Mouse (Mus musculus) spleen, adult 2 months (tissue): ENCODE measurements at regions not wholly inside any gene's neighbourhood (a gene's known extent, or its start where the extent isn't known, plus 50 kb on each side); places are given as distances from the start of the nearest gene placed in this dataset.
A peak's percentile ranks its signal among the peaks of the same experiment; 100 is the strongest.

Experiments
- DNase-seq, 2 experiments: peaks; one replicate each; pipeline versions ENCODE4 v3.0.0 to v3.0.0-alpha.2; 2012 to 2021; ENCODE audit warnings: low spot score in 2 of 2, low read depth in 1 of 2
- H3K27ac ChIP-seq: fragments of 200-500 bp; 2 replicates; pipeline ENCODE4 v1.5.1; 2012; ENCODE audit warnings: low read length, inconsistent platforms; ENCODE audit not compliant: insufficient read depth
- H3K27me3 ChIP-seq: fragments of 200-500 bp; 2 replicates; pipeline ENCODE4 v1.6.1; 2012; ENCODE audit warnings: mild to moderate bottlenecking, moderate library complexity, low read length, inconsistent platforms; ENCODE audit not compliant: control insufficient read depth, insufficient read depth
- H3K36me3 ChIP-seq: fragments of 200-500 bp; 2 replicates; pipeline ENCODE4 v1.6.1; 2012; ENCODE audit warnings: mild to moderate bottlenecking, low read length, inconsistent platforms; ENCODE audit not compliant: control insufficient read depth, insufficient read depth
- H3K4me1 ChIP-seq: fragments of 200-500 bp; 2 replicates; pipeline ENCODE4 v1.6.1; 2011; ENCODE audit warnings: inconsistent platforms; ENCODE audit not compliant: control insufficient read depth, insufficient read depth, insufficient read length
- H3K4me3 ChIP-seq: fragments of 200-500 bp; 2 replicates; pipeline ENCODE4 v1.5.1; 2011; ENCODE audit warnings: mild to moderate bottlenecking, inconsistent platforms; ENCODE audit not compliant: insufficient read depth, insufficient read length; ENCODE audit errors: extremely low read depth
- CTCF ChIP-seq: fragments of 200-500 bp; IDR thresholded peaks from 2 replicates; pipeline ENCODE4 v1.5.1; 2011; ENCODE audit warnings: mild to moderate bottlenecking, inconsistent platforms; ENCODE audit not compliant: insufficient read depth, insufficient read length, insufficient replicate concordance; ENCODE audit errors: extremely low read depth
- POLR2A ChIP-seq: fragments of 200-500 bp; IDR thresholded peaks from 2 replicates; pipeline ENCODE4 v1.6.1; 2011; ENCODE audit warnings: low read depth, low read length, inconsistent platforms
- WGBS: fragments of 180-500 bp; shearing (Covaris S2); methylation state at CpG from one replicate; pipeline ENCODE4 v1.1.7; 2018; 5-methylcytosine and 5-hydroxymethylcytosine counted together

DNA sequence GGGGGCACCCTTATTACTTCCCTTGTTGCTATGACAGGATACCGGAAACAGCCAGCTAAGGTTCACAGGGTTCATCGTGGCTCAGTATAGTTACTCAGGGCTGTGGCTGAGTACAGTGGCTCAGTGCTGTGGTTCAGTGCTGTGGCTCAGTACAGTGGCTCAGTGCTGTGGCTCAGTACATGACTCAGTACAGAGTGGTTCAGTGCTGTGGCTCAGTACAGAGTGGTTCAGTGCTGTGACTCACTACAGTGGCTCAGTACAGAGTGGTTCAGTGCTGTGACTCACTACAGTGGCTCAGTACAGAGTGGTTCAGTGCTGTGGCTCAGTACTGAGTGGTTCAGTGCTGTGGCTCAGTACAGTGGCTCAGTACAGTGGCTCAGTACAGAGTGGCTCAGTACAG is 78.6 kb upstream of the Zfp423 start:
- Histone ChIP-seq H3K36me3 (no peaks in the 10 kb centered on the region), H3K4me3 (no peak overlapping the region), H3K27me3 (no peaks in the 10 kb centered on the region), H3K4me1 (no peaks in the 10 kb centered on the region), H3K27ac (no peak overlapping the region)
- 70% methylated on average over 2 of the region's 2 CpGs for whole genome bisulfite sequencing
- TF ChIP-seq POLR2A, result no peak
- no peak for TF ChIP-seq CTCF
- DNase-seq, result no peak

DNA sequence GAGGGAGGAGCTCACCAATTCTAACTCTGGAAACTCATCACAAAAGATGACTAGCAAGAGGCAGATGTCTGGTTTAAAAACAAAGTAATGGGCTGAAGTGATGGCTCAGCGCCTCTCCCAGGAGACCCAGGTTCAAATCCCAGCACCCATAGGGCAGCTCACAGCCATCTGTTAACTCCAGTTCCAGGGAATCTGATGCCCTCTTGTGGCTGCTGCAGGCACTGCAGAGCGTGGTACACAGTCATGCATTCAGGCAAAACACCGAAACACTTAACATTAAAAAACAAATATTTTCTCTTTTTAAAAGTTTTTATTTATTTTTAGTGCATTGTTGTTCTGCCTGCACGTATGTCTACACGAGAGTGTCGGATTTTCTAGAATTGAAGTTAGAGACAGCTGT is 73.7 kb upstream of the Zfp423 start:
- H3K36me3 ChIP-seq, result no peaks in the 10 kb centered on the region
- peak; percentile 19; the same call in 1 of the 2 replicates for TF ChIP-seq CTCF
- no peak for TF ChIP-seq POLR2A
- no peaks in the 10 kb centered on the region for H3K27me3 ChIP-seq
- WGBS, result 79% methylated on average over 6 of the region's 6 CpGs
- no peak overlapping the region for H3K27ac ChIP-seq
- H3K4me1 ChIP-seq, result no peaks in the 10 kb centered on the region
- H3K4me3 ChIP-seq, result no peak overlapping the region
- DNase-seq, result no peak

DNA sequence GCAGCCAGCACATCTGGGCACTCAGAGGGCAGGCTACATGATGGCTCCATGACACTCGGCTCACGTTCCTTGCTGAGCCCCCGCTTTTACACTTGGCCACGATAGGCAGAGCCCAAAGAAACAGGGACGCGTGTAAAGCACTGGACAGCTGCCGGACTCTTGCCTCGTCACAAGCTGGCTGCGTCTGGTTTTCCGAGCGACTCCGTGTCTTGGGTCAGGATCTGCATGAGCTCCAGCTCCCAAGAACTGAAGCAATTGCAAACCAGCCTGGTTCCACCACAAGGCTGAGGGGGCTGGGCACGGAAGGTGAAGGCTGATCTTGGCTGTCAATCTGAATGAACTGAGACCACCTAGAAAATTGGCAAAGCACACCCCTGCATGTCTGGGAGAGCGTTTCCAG is 65.1 kb upstream of the Zfp423 start:
- 91% methylated on average over 14 of the region's 14 CpGs for WGBS

DNA sequence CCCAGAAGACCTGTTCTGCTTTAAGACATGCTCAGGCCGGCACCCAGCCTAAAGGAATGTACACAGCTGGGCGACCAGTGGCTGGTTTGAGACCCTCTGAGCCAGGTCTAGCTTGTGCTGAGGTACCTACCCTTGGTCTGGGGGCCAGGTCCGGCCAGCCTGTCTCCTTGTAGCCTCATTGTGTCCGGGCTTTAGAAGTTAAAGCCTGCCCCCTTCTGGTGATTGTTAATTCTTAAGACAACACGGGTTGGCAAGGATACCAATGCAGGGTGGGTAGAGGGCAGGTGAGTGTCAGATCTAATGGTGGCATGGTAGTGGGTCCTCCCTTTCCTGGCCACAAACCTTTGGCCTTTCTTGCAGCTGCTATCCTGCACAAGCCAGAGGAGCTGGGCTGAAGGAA is 64.0 kb upstream of the Zfp423 start:
- no peak for DNase-seq
- 31% methylated on average over 5 of the region's 5 CpGs for WGBS
- no peaks in the 10 kb centered on the region for H3K36me3 ChIP-seq
- H3K27ac ChIP-seq, result no peak overlapping the region
- H3K4me1 ChIP-seq, result no peaks in the 10 kb centered on the region
- TF ChIP-seq CTCF (no peak), POLR2A (no peak)
- H3K4me3 ChIP-seq, result no peak overlapping the region
- H3K27me3 ChIP-seq, result no peaks in the 10 kb centered on the region

More for the DNA sequence above, 65.1 kb upstream of the Zfp423 start:
- no peak for TF ChIP-seq POLR2A
- TF ChIP-seq CTCF, result no peak
- H3K27me3 ChIP-seq, result no peaks in the 10 kb centered on the region
- no peak overlapping the region for H3K4me3 ChIP-seq
- no peak for DNase-seq
- no peak overlapping the region for H3K27ac ChIP-seq
- no peaks in the 10 kb centered on the region for H3K4me1 ChIP-seq
- H3K36me3 ChIP-seq, result no peaks in the 10 kb centered on the region

DNA sequence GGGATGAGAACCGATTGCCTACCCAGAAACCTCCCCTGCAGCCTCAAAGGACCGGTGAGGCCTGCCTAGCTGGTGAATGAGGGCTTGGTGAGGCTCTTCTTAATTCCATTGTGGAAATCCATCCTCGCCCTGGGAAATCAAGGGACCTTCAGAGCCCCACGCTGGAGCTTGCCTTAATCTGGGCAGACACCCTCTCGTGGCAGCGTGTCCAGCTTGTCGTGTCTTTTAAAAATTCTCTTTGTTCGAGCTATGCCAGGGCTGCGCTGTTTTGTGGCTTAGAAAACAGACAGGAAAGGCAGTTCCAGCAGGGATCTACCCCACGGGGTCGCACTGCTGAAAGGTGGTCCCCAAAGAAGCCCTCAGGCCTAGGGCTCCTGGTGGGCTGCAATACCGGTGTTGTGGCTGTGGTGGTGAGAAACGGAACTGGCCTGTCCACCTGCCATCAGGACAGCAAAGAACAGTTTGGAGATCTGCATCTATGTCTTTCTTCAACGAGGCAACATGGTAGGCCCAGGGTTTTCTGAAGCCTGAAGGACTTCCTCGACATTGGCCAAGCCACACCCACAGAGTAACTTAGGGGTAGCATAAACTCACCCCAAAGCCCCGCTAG is 63.5 kb upstream of the Zfp423 start:
- no peak overlapping the region for H3K27ac ChIP-seq
- no peaks in the 10 kb centered on the region for H3K4me1 ChIP-seq
- H3K27me3 ChIP-seq, result no peaks in the 10 kb centered on the region
- no peaks in the 10 kb centered on the region for H3K36me3 ChIP-seq
- no peak for DNase-seq
- TF ChIP-seq CTCF, result no peak
- TF ChIP-seq POLR2A, result no peak
- 83% methylated on average over 16 of the region's 16 CpGs for WGBS
- no peak overlapping the region for H3K4me3 ChIP-seq

DNA sequence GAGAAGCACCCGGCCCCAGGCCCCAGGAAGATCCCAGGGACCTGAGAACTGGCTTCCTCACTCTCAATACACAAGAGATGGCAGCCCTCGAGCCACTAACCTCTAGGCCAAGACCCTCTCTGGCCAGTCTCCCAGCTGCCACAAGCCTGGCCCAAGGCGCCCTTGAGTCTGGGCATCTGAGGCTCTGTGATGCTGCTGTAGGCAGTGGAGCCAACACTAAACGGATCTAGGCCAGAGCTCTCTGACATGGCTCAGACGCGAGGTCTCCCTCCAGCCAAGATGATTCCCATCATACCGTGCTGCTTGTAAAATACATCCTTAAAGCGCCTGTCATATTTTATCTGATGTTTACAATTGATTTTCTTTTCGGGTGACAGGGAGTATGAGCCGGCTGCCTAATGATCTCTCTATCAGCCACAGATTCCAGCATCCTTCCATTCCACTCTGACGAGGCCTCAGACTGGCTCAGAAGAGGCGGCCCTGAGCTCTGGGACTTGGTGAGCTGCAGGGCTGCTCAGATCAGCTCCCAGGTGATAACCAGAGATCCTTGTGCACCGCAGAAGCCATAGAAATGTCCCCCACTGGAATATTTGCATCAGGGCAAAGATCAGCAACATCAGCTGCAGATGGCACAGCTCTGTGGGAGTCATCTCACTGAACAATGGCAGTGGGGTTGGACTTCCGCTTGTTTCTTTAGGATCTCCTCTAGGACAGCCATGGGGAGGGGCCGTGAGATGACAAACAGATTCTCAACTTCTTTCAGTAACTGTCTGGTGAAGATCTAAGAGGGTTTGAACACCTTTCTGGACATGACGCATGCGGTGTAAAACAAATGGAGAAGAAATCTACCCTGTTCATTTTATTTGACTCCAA is 60.1 kb upstream of the Zfp423 start:
- DNase-seq, result no peak
- no peaks in the 10 kb centered on the region for H3K36me3 ChIP-seq
- no peaks in the 10 kb centered on the region for H3K27me3 ChIP-seq
- no peak overlapping the region for H3K4me3 ChIP-seq
- 89% methylated on average over 17 of the region's 17 CpGs for WGBS
- TF ChIP-seq POLR2A, result no peak
- no peak for TF ChIP-seq CTCF
- H3K4me1 ChIP-seq, result no peaks in the 10 kb centered on the region
- H3K27ac ChIP-seq, result no peak overlapping the region

DNA sequence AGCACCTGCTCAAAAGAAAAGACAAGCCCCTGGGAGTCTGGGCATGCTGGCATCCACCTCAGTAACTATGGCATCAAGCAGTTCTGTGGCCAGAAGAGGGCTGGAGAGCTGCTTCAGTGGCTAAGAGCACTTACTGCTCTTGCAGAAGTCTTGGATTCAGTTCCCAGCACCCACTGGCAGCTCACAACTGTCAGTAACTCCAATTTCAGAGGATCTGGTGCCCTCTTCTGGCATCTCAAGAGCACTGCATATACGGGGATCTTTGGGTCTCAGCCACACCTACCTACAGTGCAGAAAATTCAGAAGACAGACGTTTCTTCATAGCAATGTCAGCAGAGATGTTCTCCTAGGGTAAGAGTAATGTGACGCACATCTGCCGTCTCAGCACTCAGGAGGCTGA is 59.1 kb upstream of the Zfp423 start:
- Histone ChIP-seq H3K27ac (no peak overlapping the region), H3K27me3 (no peaks in the 10 kb centered on the region), H3K4me3 (no peak overlapping the region), H3K4me1 (no peaks in the 10 kb centered on the region), H3K36me3 (no peaks in the 10 kb centered on the region)
- WGBS, result 91% methylated on average over 4 of the region's 4 CpGs
- DNase-seq, result no peak
- TF ChIP-seq CTCF, result no peak
- no peak for TF ChIP-seq POLR2A
